Mouse (Mus musculus): ENCODE measurements around the gene Lrrc74b. TPM values are rescaled to one million over a fixed set of nuclear protein-coding genes. Genes with fewer than 3 reads are reported as not detected.

Lrrc74b gene
- total RNA-seq, 2 experiments from 2014 or later, result 0.42 to 0.76 TPM

GRCm38 (mm10) chr16:17496499-17497305 lies 64.3 kb downstream of the Lrrc74b start:
- DNase-seq, result peak; percentile 71 to 81

Other genes starting within 250 kb of the Lrrc74b start
- gene Serpind1, start 229.9 kb downstream of the Lrrc74b start, total RNA-seq (2021), result 1 to 10 TPM in 1 of 2 experiments, under 1 TPM in 1; 0.97 to 1.1 TPM
- 10 to 100 TPM; 22.7 to 22.9 TPM for gene Snap29, start 155.3 kb downstream of the Lrrc74b start, total RNA-seq (2021)
- 100 to 1,000 TPM; 270 to 271 TPM for gene Pi4ka, start 154.9 kb downstream of the Lrrc74b start, total RNA-seq (2021)
- 10 to 100 TPM; 36.7 to 41.0 TPM for gene Crkl, start 109.3 kb downstream of the Lrrc74b start, total RNA-seq (2021)
- 100 to 1,000 TPM in 1 of 2 experiments, 10 to 100 TPM in 1; 99.3 to 111 TPM for gene Aifm3, start 71.6 kb downstream of the Lrrc74b start, total RNA-seq (2021)
- gene Lztr1, start 52.6 kb downstream of the Lrrc74b start, total RNA-seq (2021), result 100 to 1,000 TPM; 192 to 199 TPM
- 10 to 100 TPM; 38.6 to 44.6 TPM for gene Thap7, start 30.1 kb downstream of the Lrrc74b start, total RNA-seq (2021)
- under 1 TPM; 0.58 to 0.67 TPM for gene P2rx6, start 638 bp upstream of the Lrrc74b start, total RNA-seq (2021)
- 100 to 1,000 TPM in 1 of 2 experiments, 10 to 100 TPM in 1; 93.8 to 104 TPM for gene Slc7a4, start 22.0 kb upstream of the Lrrc74b start, total RNA-seq (2021)
- gene Smpd4, start 58.1 kb upstream of the Lrrc74b start, total RNA-seq (2021), result 10 to 100 TPM; 48.9 to 60.5 TPM
- 10 to 100 TPM; 37.3 to 37.9 TPM for gene Ccdc74a, start 85.2 kb upstream of the Lrrc74b start, total RNA-seq (2021)
- gene Med15, start 171.6 kb upstream of the Lrrc74b start, total RNA-seq (2021), result 10 to 100 TPM; 73.4 to 80.2 TPM
- 100 to 1,000 TPM in 1 of 2 experiments, 10 to 100 TPM in 1; 86.2 to 109 TPM for gene Klhl22, start 198.4 kb upstream of the Lrrc74b start, total RNA-seq (2021)
- gene Scarf2, start 236.0 kb upstream of the Lrrc74b start, total RNA-seq (2021), result 1 to 10 TPM; 2.1 to 2.4 TPM

Measured in layer of hippocampus, postnatal 36 days (tissue).